Mouse (Mus musculus) stomach, embryonic 16.5 days (tissue): ENCODE measurements around the gene Adcy10. TPM values are rescaled to one million over a fixed set of nuclear protein-coding genes. Genes with fewer than 3 reads are reported as not detected.

Experiments used
- ATAC-seq: fragments of 200-750 bp; cut with Nextera tagmentation; 2 replicates; pipeline ENCODE4 v1.8.0; 2017; ENCODE audit warnings: moderate number of reproducible peaks, moderate TSS enrichment; ENCODE audit not compliant: insufficient read depth, low FRiP score
- H3K27ac ChIP-seq: fragments of 300-500 bp; sonication (generic); 2 replicates; pipeline ENCODE4 v1.5.1; 2014; ENCODE audit warnings: low read length
- H3K27me3 ChIP-seq: fragments of 300-500 bp; sonication (generic); 2 replicates; pipeline ENCODE4 v1.6.1; 2014; ENCODE audit warnings: low read length, control low read depth, mixed read lengths; ENCODE audit not compliant: control insufficient read depth, insufficient read depth
- H3K36me3 ChIP-seq: fragments of 300-500 bp; sonication (generic); 2 replicates; pipeline ENCODE4 v1.6.1; 2014; ENCODE audit warnings: low read length; ENCODE audit not compliant: control insufficient read depth, insufficient read depth
- H3K4me1 ChIP-seq: fragments of 300-500 bp; sonication (generic); 2 replicates; pipeline ENCODE4 v1.6.1; 2014; ENCODE audit warnings: low read length, control low read depth, mixed read lengths; ENCODE audit not compliant: control insufficient read depth, insufficient read depth
- H3K4me2 ChIP-seq: fragments of 300-500 bp; sonication (generic); 2 replicates; pipeline ENCODE4 v1.6.1; 2014; ENCODE audit warnings: low read depth, low read length, mixed read lengths
- H3K4me3 ChIP-seq: fragments of 300-500 bp; sonication (generic); replicated peaks from 2 replicates; pipeline ENCODE4 v1.5.1; 2014; ENCODE audit warnings: mild to moderate bottlenecking, low read length
- H3K9ac ChIP-seq: fragments of 300-500 bp; sonication (generic); 2 replicates; pipeline ENCODE4 v1.6.1; 2014; ENCODE audit warnings: low read length
- H3K9me3 ChIP-seq: fragments of 300-500 bp; sonication (generic); replicated peaks from 2 replicates; pipeline ENCODE4 v1.6.1; 2016; ENCODE audit warnings: low read length, control low read depth; ENCODE audit not compliant: control insufficient read depth
- WGBS: fragments of 180-500 bp; shearing (Covaris S2); extraction: QIAGEN DNeasy Blood & Tissue Kit; methylation state at CpG from one replicate; pipeline ENCODE4 v1.1.7; 2014; 5-methylcytosine and 5-hydroxymethylcytosine counted together
- polyA plus RNA-seq: library from polyadenylated mRNA; unstranded; fragments of >200 nt; fragmentation: Nextera tagmentation; extraction: Ambion mirVana; gene quantifications from 2 replicates; pipeline ENCODE4 v1.2.1, GENCODE M21; 2015

Gene Adcy10
- polyA plus RNA-seq, 1 experiment from 2014 or later = 0.04 TPM

DNA sequence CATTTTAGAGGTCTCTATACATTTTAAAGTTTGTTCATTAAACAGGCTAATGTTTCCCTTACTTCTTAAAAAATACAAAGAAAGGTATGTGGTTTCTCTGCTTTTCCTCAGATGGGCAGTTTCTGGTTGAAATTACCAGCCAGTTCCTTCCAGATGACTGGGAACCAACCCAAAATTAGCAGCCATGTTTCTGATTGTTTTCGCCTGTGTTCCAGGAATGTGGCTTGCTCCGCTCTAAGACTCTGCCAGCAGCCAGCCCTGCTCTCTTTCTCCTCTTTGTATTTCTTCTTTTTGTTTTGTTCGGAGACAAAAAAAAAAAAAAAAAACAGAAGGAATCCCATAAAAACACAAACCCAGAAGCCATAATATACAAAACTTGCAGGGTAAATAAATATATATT, 13.9 kb downstream of the Adcy10 start:
- no peaks in the 10 kb centered on the region for H3K9me3 ChIP-seq
- no peak overlapping the region for H3K27ac ChIP-seq
- no peak overlapping the region for H3K4me3 ChIP-seq
- 57% methylated on average over 3 of the region's 3 CpGs for WGBS
- H3K4me2 ChIP-seq = no peak overlapping the region
- H3K36me3 ChIP-seq = no peaks in the 10 kb centered on the region
- H3K9ac ChIP-seq = no peak overlapping the region
- no peaks in the 10 kb centered on the region for H3K27me3 ChIP-seq
- no peak for ATAC-seq
- no peaks in the 10 kb centered on the region for H3K4me1 ChIP-seq

DNA sequence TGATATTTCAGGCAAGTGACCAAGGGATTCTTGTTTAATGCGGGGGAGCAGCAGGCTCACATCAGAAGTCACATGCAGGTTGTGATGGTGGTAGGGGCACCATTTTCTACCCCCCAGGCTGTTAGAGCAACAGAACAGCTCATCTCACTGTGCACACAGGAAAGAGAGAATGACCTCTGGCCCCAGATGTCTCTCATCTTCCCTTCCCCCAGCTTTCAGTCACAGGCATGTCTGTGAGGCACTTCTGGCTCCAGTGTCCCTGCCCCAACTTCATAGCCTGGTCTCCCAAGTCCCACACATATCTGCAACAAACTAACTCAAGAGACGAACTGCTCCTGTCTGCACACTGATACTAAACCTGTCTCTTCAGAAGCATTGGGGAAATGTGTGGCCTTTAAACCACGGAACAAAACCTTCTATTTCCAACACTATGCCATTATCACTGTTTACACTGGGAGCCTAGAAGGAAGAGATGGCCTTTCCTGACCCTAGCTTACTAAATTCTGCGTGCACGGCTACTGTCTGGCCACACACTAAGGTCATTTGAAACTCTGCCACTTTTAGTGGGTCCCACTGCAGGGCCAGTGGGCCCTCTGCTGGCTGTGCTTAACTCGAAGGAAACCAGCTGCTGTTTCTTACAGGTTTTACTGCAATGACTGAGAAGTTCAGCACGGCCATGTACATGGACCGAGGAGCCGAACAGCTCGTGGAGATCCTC, 18.5 kb downstream of the Adcy10 start:
- no peaks in the 10 kb centered on the region for H3K36me3 ChIP-seq
- ATAC-seq = peak; percentile 44; the same call in 1 of the 2 replicates
- H3K27ac ChIP-seq = no peak overlapping the region
- WGBS = 24% methylated on average over 10 of the region's 10 CpGs
- no peak overlapping the region for H3K9ac ChIP-seq
- no peak overlapping the region for H3K4me3 ChIP-seq
- no peak overlapping the region for H3K4me2 ChIP-seq
- no peaks in the 10 kb centered on the region for H3K27me3 ChIP-seq
- no peaks in the 10 kb centered on the region for H3K4me1 ChIP-seq
- H3K9me3 ChIP-seq = no peaks in the 10 kb centered on the region

DNA sequence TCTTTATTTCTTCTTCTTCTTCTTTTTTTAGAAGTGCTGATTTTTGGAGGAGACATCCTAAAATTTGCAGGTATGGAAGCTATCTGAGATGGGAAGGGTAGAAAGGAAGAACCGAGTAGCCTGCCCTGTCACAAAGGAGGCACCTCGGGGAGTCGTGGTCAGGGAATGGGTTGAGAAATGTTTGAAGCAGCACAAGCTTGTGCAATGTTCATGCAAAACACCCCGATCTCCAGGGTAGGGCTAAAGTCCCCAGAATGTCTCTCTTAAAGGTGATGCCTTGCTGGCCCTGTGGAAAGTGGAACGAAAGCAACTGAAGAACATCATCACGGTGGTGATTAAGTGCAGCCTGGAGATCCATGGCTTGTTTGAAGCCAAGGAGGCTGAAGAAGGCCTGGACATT, 21.3 kb downstream of the Adcy10 start:
- H3K9ac ChIP-seq = no peak overlapping the region
- no peaks in the 10 kb centered on the region for H3K4me1 ChIP-seq
- 81% methylated on average over 6 of the region's 6 CpGs for WGBS
- H3K36me3 ChIP-seq = no peaks in the 10 kb centered on the region
- no peak for ATAC-seq
- H3K9me3 ChIP-seq = no peaks in the 10 kb centered on the region
- no peak overlapping the region for H3K4me2 ChIP-seq
- no peaks in the 10 kb centered on the region for H3K27me3 ChIP-seq
- H3K4me3 ChIP-seq = no peak overlapping the region
- no peak overlapping the region for H3K27ac ChIP-seq

DNA sequence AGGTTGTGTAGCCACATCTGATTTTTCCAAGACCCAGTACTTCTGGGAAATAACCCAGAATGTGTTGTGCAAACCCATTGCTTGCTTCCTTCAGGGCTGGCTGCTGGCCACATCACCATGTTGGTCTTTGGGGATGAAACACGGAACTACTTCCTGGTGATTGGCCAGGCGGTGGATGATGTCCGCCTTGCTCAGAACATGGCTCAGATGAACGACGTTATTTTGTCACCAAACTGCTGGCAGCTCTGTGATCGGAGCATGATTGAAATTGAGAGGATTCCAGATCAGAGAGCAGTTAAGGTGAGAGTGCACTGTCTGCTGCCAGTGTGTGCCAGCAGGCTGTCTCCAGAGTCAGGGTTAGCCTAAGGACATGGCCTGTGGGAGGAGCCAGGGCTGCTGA, 25.2 kb downstream of the Adcy10 start:
- Histone ChIP-seq H3K4me1 (no peaks in the 10 kb centered on the region), H3K9ac (no peak overlapping the region), H3K36me3 (no peaks in the 10 kb centered on the region), H3K9me3 (no peaks in the 10 kb centered on the region), H3K27me3 (no peaks in the 10 kb centered on the region), H3K27ac (no peak overlapping the region), H3K4me3 (no peak overlapping the region), H3K4me2 (no peak overlapping the region)
- 83% methylated on average over 6 of the region's 6 CpGs for WGBS
- no peak for ATAC-seq

DNA sequence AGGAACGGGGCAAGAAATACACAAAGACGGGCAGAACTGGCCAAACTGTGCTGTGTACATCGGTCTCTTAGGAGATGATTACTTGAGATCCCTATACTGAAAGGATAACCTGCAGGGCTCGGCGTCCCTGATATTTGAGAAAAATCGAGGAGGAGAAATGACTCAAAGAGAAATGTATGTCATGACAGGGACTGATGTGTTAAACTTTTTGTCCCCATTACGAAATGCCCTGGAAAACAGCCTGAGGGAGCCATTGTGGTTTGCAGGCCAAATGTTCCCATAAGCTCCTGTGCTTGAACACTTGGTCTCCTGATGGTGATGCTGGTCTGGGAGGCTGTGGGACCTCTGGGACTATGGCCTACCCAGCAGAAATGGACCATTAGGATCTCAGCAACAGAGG, 35.7 kb downstream of the Adcy10 start:
- Histone ChIP-seq H3K36me3 (no peaks in the 10 kb centered on the region), H3K4me3 (no peak overlapping the region), H3K27ac (no peak overlapping the region), H3K27me3 (no peaks in the 10 kb centered on the region), H3K9me3 (no peaks in the 10 kb centered on the region), H3K4me2 (no peak overlapping the region), H3K4me1 (no peaks in the 10 kb centered on the region), H3K9ac (no peak overlapping the region)
- no peak for ATAC-seq
- WGBS = 88% methylated on average over 7 of the region's 7 CpGs

DNA sequence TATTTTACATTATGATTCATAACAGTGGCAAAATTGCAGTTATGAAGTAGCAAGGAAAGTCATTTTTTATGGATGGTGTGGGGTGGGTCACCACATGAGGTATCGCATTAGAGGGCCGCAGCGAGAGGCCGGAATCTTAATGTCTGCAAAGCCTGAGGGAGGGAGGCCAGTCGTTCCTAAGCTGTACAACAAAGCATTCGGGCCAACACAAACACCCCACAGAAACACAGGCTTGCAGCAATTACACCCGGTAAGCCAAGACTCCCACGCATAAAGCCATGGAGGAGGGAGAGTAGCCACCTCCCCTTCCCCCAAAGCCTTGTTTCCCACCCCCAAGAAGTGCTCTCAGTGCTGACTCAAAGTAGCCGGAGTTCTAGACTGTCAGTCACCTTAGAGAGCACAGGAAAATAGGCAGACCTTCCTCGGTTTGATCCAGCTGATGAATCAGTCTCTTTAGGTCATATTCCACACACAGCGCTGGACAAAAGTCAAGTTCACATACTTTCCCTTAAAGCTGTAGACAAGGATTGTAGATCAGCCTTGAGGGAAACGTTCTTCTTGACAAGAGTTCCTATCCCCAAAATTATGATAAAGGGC, 51.2 kb downstream of the Adcy10 start:
- WGBS = 66% methylated on average over 12 of the region's 12 CpGs
- Histone ChIP-seq H3K4me3 (no peak overlapping the region), H3K4me2 (no peak overlapping the region), H3K9ac (no peak overlapping the region), H3K4me1 (no peaks in the 10 kb centered on the region), H3K9me3 (no peaks in the 10 kb centered on the region), H3K27me3 (no peaks in the 10 kb centered on the region), H3K36me3 (no peaks in the 10 kb centered on the region), H3K27ac (no peak overlapping the region)
- ATAC-seq = no peak

DNA sequence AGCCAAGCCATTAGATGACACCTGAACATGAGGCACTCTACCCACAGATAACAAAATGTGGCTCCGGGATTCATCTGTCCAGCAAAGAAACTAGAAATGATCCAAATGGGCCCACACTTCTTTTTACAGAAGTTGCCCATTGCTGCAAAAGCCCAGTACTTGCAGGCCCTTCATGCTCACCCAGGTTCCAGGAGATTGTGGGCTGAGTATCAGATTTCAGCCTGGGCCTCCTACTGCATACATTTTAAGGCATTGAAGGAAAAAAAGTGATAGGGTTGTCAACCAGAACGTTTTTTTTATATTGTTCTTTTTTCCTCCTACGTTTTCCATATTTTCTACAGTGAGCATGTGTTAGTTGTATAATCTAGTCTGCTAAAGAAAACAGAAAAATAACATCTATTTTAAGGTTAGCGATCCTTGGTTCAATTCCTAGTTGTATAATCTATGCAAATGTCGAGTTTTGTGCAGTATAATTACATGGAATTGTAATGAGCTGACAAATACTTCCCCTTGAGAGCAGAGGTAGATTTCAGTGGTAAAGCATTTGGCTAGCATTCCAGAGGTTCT, 52.3 kb downstream of the Adcy10 start:
- no peaks in the 10 kb centered on the region for H3K36me3 ChIP-seq

DNA sequence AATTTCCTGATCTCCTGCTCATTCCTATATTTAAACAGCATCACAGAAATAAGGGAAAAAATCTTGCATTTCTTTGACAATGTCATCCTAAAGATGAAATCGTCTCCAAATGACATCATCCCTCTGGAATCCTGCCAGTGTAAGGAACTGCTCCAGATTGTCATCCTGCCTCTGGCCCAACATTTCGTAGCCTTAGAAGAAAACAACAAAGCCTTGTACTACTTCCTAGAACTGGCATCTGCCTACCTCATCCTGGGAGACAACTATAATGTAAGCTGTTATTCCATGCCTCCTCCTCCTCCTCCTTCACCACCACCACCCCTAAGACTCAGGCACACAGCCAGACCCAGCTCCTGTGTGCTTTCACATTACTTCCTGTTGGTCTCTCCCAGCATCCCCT, 71.7 kb downstream of the Adcy10 start:
- no peak overlapping the region for H3K4me2 ChIP-seq
- H3K4me1 ChIP-seq = no peaks in the 10 kb centered on the region
- no peak for ATAC-seq
- WGBS = 36% methylated on average over 2 of the region's 2 CpGs
- H3K9me3 ChIP-seq = peaks cover 8% of the 10 kb centered on the region; the same call in 1 of the 2 replicates
- no peaks in the 10 kb centered on the region for H3K27me3 ChIP-seq
- no peak overlapping the region for H3K9ac ChIP-seq
- no peak overlapping the region for H3K27ac ChIP-seq
- H3K4me3 ChIP-seq = no peak overlapping the region
- no peaks in the 10 kb centered on the region for H3K36me3 ChIP-seq

More for the DNA sequence above, 52.3 kb downstream of the Adcy10 start:
- no peak for ATAC-seq
- Histone ChIP-seq H3K4me3 (no peak overlapping the region), H3K27ac (no peak overlapping the region), H3K27me3 (no peaks in the 10 kb centered on the region), H3K4me1 (no peaks in the 10 kb centered on the region), H3K9me3 (no peaks in the 10 kb centered on the region), H3K4me2 (no peak overlapping the region), H3K9ac (no peak overlapping the region)
- WGBS = 67% methylated on average over 5 of the region's 5 CpGs

DNA sequence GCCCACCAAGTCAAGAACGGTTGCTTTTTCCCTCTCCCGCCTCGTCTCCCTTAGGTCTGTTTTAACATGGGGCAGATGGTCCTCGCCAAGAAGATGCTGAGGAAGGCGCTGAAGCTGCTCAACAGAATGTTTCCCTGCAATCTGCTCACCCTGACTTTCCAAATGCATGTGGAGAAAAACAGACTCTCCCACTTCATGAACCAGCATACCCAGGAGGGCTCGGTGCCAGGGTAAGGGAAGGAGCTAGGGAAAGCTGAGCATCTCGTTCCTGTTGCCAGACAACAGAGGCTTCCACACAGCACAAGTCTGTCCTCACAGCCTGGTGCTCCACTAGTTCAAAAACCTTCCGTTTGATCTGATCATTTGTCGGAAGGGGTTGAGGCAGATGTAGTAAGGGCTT, 74.1 kb downstream of the Adcy10 start:
- no peaks in the 10 kb centered on the region for H3K27me3 ChIP-seq
- H3K9ac ChIP-seq = no peak overlapping the region
- no peak overlapping the region for H3K27ac ChIP-seq
- H3K4me3 ChIP-seq = no peak overlapping the region
- no peaks in the 10 kb centered on the region for H3K4me1 ChIP-seq
- no peak overlapping the region for H3K4me2 ChIP-seq
- no peaks in the 10 kb centered on the region for H3K9me3 ChIP-seq
- no peak for ATAC-seq
- 80% methylated on average over 9 of the region's 9 CpGs for WGBS
- no peaks in the 10 kb centered on the region for H3K36me3 ChIP-seq
